Mouse (Mus musculus) adrenal gland, postnatal 0 days (tissue): Measurements from ENCODE around the gene Slfn9. TPM values are rescaled to one million over a fixed set of nuclear protein-coding genes. Genes with fewer than 3 reads are reported as not detected.

Source experiments
- microRNA-seq: library from miRNA; unstranded; fragments of <30 nt; microRNA quantifications from one replicate; pipeline ENCODE4, GENCODE M21; 2016; ENCODE audit warnings: borderline replicate concordance; ENCODE audit not compliant: insufficient number of aligned reads
- polyA plus RNA-seq: library from polyadenylated mRNA; unstranded; fragments of >200 nt; fragmentation: Nextera tagmentation; extraction: Ambion mirVana; gene quantifications from 2 replicates; pipeline ENCODE4 v1.2.1, GENCODE M21; 2015

Gene Slfn9
- 5.1 and 7.2 TPM in 2 replicates for polyA plus RNA-seq

DNA sequence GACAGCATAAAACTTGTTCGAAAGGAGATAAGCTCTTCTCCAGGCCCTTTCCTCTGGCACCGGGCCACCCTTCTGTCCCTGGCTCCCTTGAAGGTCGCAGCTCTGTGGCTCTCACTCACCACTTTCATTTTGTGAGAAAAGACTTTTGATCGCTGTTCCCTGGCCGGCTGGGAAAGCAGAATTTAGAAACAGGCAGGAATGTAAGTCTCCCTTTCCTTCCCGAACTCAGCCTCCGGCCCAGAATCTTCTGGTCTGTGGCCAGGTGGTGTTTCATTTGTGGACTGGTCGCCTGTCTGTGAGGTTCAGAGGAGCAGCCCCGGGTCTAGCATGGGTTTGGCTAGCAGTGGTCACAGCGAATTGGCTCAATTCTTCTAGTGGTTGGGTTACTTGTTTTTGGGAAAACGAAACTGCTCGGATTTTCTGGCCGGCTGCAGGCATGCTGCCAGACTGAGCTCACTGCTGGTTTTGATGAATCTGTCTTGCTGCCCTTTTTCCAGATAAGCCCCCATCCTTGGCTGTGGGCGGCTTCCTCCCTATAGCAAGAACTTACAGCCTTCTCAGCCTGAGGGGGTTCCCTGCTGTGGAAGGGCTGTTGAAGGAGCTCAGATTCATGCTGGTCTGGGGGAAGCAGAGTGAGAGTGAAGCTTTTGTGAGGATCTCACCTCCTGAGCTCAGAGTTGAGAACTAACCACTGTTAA lies at the start of gene Slfn9:
Gene Slfn9, minus strand, starts transcription at position 362 of the 698 bp plus-strand sequence.

DNA sequence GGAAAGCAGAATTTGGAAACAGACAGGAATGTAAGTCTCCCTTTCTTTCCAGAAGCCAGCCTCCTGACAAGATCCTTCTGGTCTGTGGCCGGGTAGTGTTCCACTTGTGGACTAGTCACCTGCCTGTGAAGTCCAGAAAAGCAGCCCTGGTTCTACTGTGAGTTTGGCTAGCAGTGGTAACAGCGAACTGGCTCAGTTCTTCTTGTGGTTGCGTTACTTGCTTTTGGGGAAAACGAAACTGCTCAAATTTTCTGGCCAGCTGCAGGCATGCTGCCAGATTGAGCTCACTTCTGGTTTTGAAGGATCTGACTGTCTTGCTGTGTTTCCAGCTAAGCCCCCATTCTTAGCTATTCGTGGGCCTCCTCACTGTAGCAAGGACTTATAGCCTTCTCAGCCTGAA lies 29.0 kb upstream of the Slfn9 start, which contains the start of gene Slfn8:
Gene Slfn8, minus strand, starts transcription at position 190 of the 400 bp plus-strand sequence.

DNA sequence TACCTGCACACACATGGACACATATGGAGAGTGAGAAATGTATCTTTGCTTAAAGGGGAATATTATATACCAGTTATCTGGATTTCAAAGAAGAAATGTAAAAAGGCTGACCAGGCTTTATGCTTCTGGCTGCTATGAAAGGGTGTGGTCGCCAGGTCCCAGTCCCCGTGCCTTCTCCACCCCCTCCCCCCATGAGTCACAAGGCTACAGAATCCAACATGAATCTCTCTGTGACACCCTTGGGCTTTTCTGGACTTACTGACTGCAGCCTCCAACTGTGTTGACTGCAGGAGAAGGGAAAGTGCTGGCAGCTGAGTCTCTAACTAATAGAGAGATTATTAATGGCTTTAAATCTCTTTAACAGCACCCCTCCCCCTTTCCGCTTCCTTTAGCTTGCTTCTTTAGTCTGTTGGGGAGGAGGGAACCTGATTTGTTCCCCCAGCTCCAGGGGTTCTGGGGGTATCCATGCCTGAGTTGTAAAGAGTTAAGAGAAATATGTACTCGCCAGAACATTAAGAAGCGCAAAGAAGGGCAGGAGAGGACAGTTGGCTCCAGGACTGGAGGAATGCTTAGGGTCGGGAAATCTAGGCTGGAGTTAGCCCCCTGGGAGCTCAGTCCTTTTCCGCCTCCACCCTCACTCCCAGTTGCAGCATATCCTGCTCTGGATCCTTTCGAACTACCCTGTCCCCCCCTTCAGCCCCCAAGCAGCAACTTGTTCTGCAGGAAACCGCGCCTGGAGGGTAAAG lies 40.7 kb downstream of the Slfn9 start, which contains the start of gene Slfn5:
Gene Slfn5, plus strand, starts transcription at position 614 of the 746 bp plus-strand sequence.

Small RNA genes within 50 kb of the gene (microRNA-seq; reads per million reads assigned to microRNA genes)
- gene Gm27598 (not detected), gene Mir7679 (not detected)

Other genes with a start within 250 kb of the Slfn9 start
- 0.69 and 1.2 TPM in 2 replicates for gene Cct6b, start 227.5 kb downstream of the Slfn9 start, polyA plus RNA-seq
- 21.5 and 24.6 TPM in 2 replicates for gene Zfp830, start 227.5 kb downstream of the Slfn9 start, polyA plus RNA-seq
- gene Lig3, start 210.7 kb downstream of the Slfn9 start, polyA plus RNA-seq: 10.3 and 10.6 TPM in 2 replicates
- 5.7 and 7.4 TPM in 2 replicates for gene Rffl, start 120.6 kb downstream of the Slfn9 start, polyA plus RNA-seq
- gene Rad51d, start 101.2 kb downstream of the Slfn9 start, polyA plus RNA-seq: 9.8 and 12.0 TPM in 2 replicates
- gene Fndc8, start 99.7 kb downstream of the Slfn9 start, polyA plus RNA-seq: 0.33 TPM in 1 of 2 replicates, not detected in the other
- gene Nle1, start 83.4 kb downstream of the Slfn9 start, polyA plus RNA-seq: 13.4 and 17.0 TPM in 2 replicates
- gene Unc45b, start 81.3 kb downstream of the Slfn9 start, polyA plus RNA-seq: 1.3 and 4.1 TPM in 2 replicates
- 7.1 and 10.4 TPM in 2 replicates for gene Slfn5, start 40.5 kb downstream of the Slfn9 start, polyA plus RNA-seq
- 0.91 and 1.0 TPM in 2 replicates for gene Slfn8, start 29.0 kb upstream of the Slfn9 start, polyA plus RNA-seq
- 15.7 and 20.2 TPM in 2 replicates for gene Slfn2, start 73.3 kb upstream of the Slfn9 start, polyA plus RNA-seq
- gene Slfn1, start 125.0 kb upstream of the Slfn9 start, polyA plus RNA-seq: 0.93 and 1.1 TPM in 2 replicates
- 0.11 and 0.46 TPM in 2 replicates for gene Slfn4, start 183.4 kb upstream of the Slfn9 start, polyA plus RNA-seq
- gene Slfn3, start 199.5 kb upstream of the Slfn9 start, polyA plus RNA-seq: 0.47 and 1.0 TPM in 2 replicates